Mouse (Mus musculus) myocyte (in vitro differentiated cells): ENCODE data around the gene Cgnl1. TPM values are rescaled to one million over a fixed set of nuclear protein-coding genes. Genes with fewer than 3 reads are reported as not detected.

Source experiments
- H3K27me3 ChIP-seq: one replicate; pipeline ENCODE4 v1.6.1; 2011; ENCODE audit not compliant: control insufficient read depth, insufficient read depth, insufficient read length
- H3K36me3 ChIP-seq: one replicate; pipeline ENCODE4 v1.6.1; 2011; ENCODE audit not compliant: control insufficient read depth, insufficient read depth
- H3K4me2 ChIP-seq: one replicate; pipeline ENCODE4 v1.6.1; 2011; ENCODE audit warnings: low read depth, control low read depth
- H3K4me3 ChIP-seq: one replicate; pipeline ENCODE4 v1.5.1; 2011; ENCODE audit warnings: mild to moderate bottlenecking, control low read depth, moderate library complexity
- H3K79me2 ChIP-seq: one replicate; pipeline ENCODE4 v1.6.1; 2011; ENCODE audit not compliant: control insufficient read depth, insufficient read depth
- H3ac ChIP-seq: one replicate; pipeline ENCODE4 v1.6.1; 2011; ENCODE audit not compliant: control insufficient read depth, insufficient read length
- CEBPB ChIP-seq: IDR thresholded peaks from 2 replicates; pipeline ENCODE4 v1.6.1; 2011; ENCODE audit warnings: mild to moderate bottlenecking, moderate library complexity; ENCODE audit not compliant: poor library complexity, insufficient read depth, severe bottlenecking
- E2F4 ChIP-seq: IDR thresholded peaks from one replicate; pipeline ENCODE4 v1.6.1; 2011; ENCODE audit warnings: mild to moderate bottlenecking, control low read depth, moderate library complexity; ENCODE audit not compliant: insufficient read depth
- MAX ChIP-seq: IDR thresholded peaks from one replicate; pipeline ENCODE4 v1.6.1; 2011; ENCODE audit warnings: low read depth, mild to moderate bottlenecking, control low read depth
- MYOD1 ChIP-seq, 3 experiments: IDR thresholded peaks; one replicate each; pipeline ENCODE4 v1.6.1; 2011; ENCODE audit warnings: control low read depth in 2 of 3, low read depth in 2 of 3, mild to moderate bottlenecking in 2 of 3, moderate library complexity in 1 of 3; ENCODE audit not compliant: insufficient read length in 2 of 3, control insufficient read depth in 1 of 3
- MYOG ChIP-seq, 3 experiments: IDR thresholded peaks; one replicate each; pipeline ENCODE4 v1.6.1; 2011; ENCODE audit warnings: control low read depth in 2 of 3, low read depth in 2 of 3, mild to moderate bottlenecking in 2 of 3; ENCODE audit not compliant: insufficient read length in 2 of 3, control insufficient read depth in 1 of 3, insufficient read depth in 1 of 3
- POLR2A ChIP-seq: IDR thresholded peaks from one replicate; pipeline ENCODE4 v1.6.1; 2011; ENCODE audit warnings: low read depth, mild to moderate bottlenecking, control low read depth, moderate library complexity; ENCODE audit not compliant: insufficient read length
- POLR2AphosphoS2 ChIP-seq: IDR thresholded peaks from one replicate; pipeline ENCODE4 v1.6.1; 2011; ENCODE audit warnings: low read depth, control low read depth; ENCODE audit not compliant: insufficient read length
- REST ChIP-seq: IDR thresholded peaks from one replicate; pipeline ENCODE4 v1.6.1; 2011; ENCODE audit warnings: mild to moderate bottlenecking, control low read depth, moderate library complexity; ENCODE audit not compliant: insufficient read depth, insufficient read length
- SRF ChIP-seq: IDR thresholded peaks from one replicate; pipeline ENCODE4 v1.6.1; 2011; ENCODE audit warnings: low read depth; ENCODE audit not compliant: control insufficient read depth, insufficient read length
- TCF12 ChIP-seq: IDR thresholded peaks from one replicate; pipeline ENCODE4 v1.6.1; 2011; ENCODE audit warnings: mild to moderate bottlenecking, control low read depth; ENCODE audit not compliant: poor library complexity, insufficient read depth, severe bottlenecking
- TCF3 ChIP-seq: IDR thresholded peaks from one replicate; pipeline ENCODE4 v1.6.1; 2011; ENCODE audit warnings: low read depth, control low read depth; ENCODE audit not compliant: insufficient read length
- USF1 ChIP-seq: IDR thresholded peaks from one replicate; pipeline ENCODE4 v1.6.1; 2011; ENCODE audit warnings: low read depth, mild to moderate bottlenecking, control low read depth, moderate library complexity
- polyA plus RNA-seq: library from polyadenylated mRNA; unstranded; fragments of >200 nt; fragmentation: generic; extraction: Trizol; gene quantifications from one replicate; pipeline ENCODE4 v1.2.1, GENCODE M21; 2012; ENCODE audit warnings: missing spikeins

Gene Cgnl1
- polyA plus RNA-seq, 1 experiment: 3.7 TPM

- Histone ChIP-seq H3K4me3 (no peak overlapping the region), H3K27me3 (no peaks in the 10 kb centered on the region), H3K79me2 (no peaks in the 10 kb centered on the region), H3ac (no peak overlapping the region), H3K4me2 (no peak overlapping the region), H3K36me3 (no peaks in the 10 kb centered on the region)
- TF ChIP-seq POLR2AphosphoS2: no peak
- TF ChIP-seq MYOD1 (IDR thresholded peaks at IDR 0.05; ENCODE audit: control insufficient read depth in 1 of 3, insufficient read length in 2 of 3, low read depth in 2 of 3): no peak
- no peak for TF ChIP-seq POLR2A
- no peak for TF ChIP-seq SRF
- TF ChIP-seq CEBPB: no peak
- TF ChIP-seq MAX: no peak
- no peak for TF ChIP-seq MYOG (IDR thresholded peaks at IDR 0.05; ENCODE audit: control insufficient read depth in 1 of 3, insufficient read depth in 1 of 3, insufficient read length in 2 of 3, low read depth in 2 of 3)
- no peak for TF ChIP-seq TCF3
Measured at GRCm38 (mm10) chr9:71689369-71690073, 81.9 kb downstream of the Cgnl1 start.

- Histone ChIP-seq H3K36me3 (no peaks in the 10 kb centered on the region), H3K4me2 (no peak overlapping the region), H3K4me3 (no peak overlapping the region), H3ac (no peak overlapping the region), H3K27me3 (no peaks in the 10 kb centered on the region), H3K79me2 (no peaks in the 10 kb centered on the region)
- no peak for TF ChIP-seq CEBPB
- TF ChIP-seq SRF: no peak
- no peak for TF ChIP-seq MAX
- no peak for TF ChIP-seq POLR2A
- TF ChIP-seq TCF12: no peak
- TF ChIP-seq MYOG (IDR thresholded peaks at IDR 0.05; ENCODE audit: control insufficient read depth in 1 of 3, insufficient read depth in 1 of 3, insufficient read length in 2 of 3, low read depth in 2 of 3): no peak
- TF ChIP-seq REST: no peak
- TF ChIP-seq POLR2AphosphoS2: no peak
- no peak for TF ChIP-seq MYOD1 (IDR thresholded peaks at IDR 0.05; ENCODE audit: control insufficient read depth in 1 of 3, insufficient read length in 2 of 3, low read depth in 2 of 3)
- TF ChIP-seq USF1: no peak
- TF ChIP-seq E2F4: no peak
- TF ChIP-seq TCF3: no peak
Measured at GRCm38 (mm10) chr9:71686463-71686862, 84.9 kb downstream of the Cgnl1 start.

- Histone ChIP-seq H3K36me3 (no peaks in the 10 kb centered on the region), H3ac (no peak overlapping the region), H3K27me3 (no peaks in the 10 kb centered on the region), H3K4me2 (no peak overlapping the region), H3K4me3 (no peak overlapping the region), H3K79me2 (no peaks in the 10 kb centered on the region)
- TF ChIP-seq TCF3: no peak
- TF ChIP-seq E2F4: no peak
- no peak for TF ChIP-seq REST
- TF ChIP-seq MYOG (IDR thresholded peaks at IDR 0.05; ENCODE audit: control insufficient read depth in 1 of 3, insufficient read depth in 1 of 3, insufficient read length in 2 of 3, low read depth in 2 of 3): no peak
- TF ChIP-seq MYOD1 (IDR thresholded peaks at IDR 0.05; ENCODE audit: control insufficient read depth in 1 of 3, insufficient read length in 2 of 3, low read depth in 2 of 3): no peak
- TF ChIP-seq USF1: no peak
- TF ChIP-seq POLR2A: no peak
Measured at GRCm38 (mm10) chr9:71684772-71685171, 86.6 kb downstream of the Cgnl1 start.

GRCm38 (mm10) chr9:71680381-71680780 is 91.0 kb downstream of the Cgnl1 start:
- no peak overlapping the region for H3K4me3 ChIP-seq
- no peak overlapping the region for H3ac ChIP-seq
- H3K4me2 ChIP-seq: no peak overlapping the region
- no peaks in the 10 kb centered on the region for H3K36me3 ChIP-seq
- TF ChIP-seq POLR2A: no peak
- TF ChIP-seq CEBPB: no peak
- no peak for TF ChIP-seq MAX
- TF ChIP-seq TCF3: no peak
- TF ChIP-seq E2F4: no peak
- no peak for TF ChIP-seq SRF
- H3K27me3 ChIP-seq: no peaks in the 10 kb centered on the region
- no peaks in the 10 kb centered on the region for H3K79me2 ChIP-seq

GRCm38 (mm10) chr9:71679103-71679815 is 92.1 kb downstream of the Cgnl1 start:
- Histone ChIP-seq H3K36me3 (no peaks in the 10 kb centered on the region), H3K27me3 (no peaks in the 10 kb centered on the region), H3K79me2 (no peaks in the 10 kb centered on the region), H3ac (no peak overlapping the region), H3K4me3 (no peak overlapping the region), H3K4me2 (no peak overlapping the region)
- TF ChIP-seq E2F4 (no peak), POLR2A (no peak), TCF3 (no peak), POLR2AphosphoS2 (no peak), CEBPB (no peak), MYOD1 (IDR thresholded peaks at IDR 0.05; ENCODE audit: control insufficient read depth in 1 of 3, insufficient read length in 2 of 3, low read depth in 2 of 3) (no peak), MAX (no peak)
